Mouse (Mus musculus) G1E-ER4 (cell line): ENCODE data around the gene Eif2ak4. TPM values are rescaled to one million over a fixed set of nuclear protein-coding genes. Genes with fewer than 3 reads are reported as not detected.

ENCODE experiments used
- GATA1 ChIP-seq: IDR thresholded peaks from one replicate; pipeline ENCODE4 v1.8.0; 2012; ENCODE audit warnings: low read length, inconsistent platforms
- polyA plus RNA-seq: library from polyadenylated mRNA; stranded (reverse); fragments of >175 nt; gene quantifications from 2 replicates; pipeline ENCODE4 v1.2.3, GENCODE M21; 2012

Gene Eif2ak4
- polyA plus RNA-seq, 1 experiment: 10.2 TPM

DNA sequence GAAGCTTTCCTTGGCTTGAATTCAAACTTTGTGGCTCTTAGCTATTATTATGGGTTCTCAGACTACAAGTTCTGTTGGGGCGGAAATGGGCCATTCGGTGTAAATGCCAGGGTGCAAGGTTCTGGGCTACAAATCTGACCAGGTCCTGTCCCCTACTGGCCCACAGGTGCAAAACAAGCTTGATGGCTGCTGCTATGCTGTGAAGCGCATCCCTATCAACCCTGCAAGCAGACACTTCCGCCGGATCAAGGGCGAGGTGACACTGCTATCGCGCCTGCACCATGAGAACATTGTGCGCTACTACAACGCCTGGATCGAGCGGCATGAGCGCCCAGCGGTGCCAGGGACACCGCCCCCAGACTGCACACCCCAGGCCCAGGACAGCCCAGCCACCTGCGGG is 42.2 kb downstream of the Eif2ak4 start:
- no peak for TF ChIP-seq GATA1

DNA sequence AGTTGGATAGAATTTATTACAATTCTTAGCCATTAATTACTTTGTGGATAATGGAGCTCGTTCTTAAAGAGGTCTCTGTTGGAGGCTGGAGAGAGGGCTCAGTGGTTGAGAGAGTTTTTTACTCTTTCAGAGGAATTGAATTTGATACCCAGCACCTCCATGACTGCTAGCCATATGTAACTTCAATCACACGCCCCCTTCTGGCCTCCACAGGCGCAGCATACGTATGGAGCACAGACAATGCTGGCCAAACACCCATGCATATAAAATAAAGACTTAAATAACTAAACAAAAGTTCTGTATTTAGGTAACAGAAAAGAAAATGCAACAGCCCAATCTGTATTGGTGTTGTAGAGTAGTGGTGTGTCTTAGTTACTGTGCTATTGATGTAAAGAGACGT is 43.2 kb downstream of the Eif2ak4 start:
- no peak for TF ChIP-seq GATA1

- no peak for TF ChIP-seq GATA1
These were observed 53.8 kb downstream of the Eif2ak4 start for GRCm38 (mm10) chr2:118442172-118442571.

GRCm38 (mm10) chr2:118442723-118443122 is 54.3 kb downstream of the Eif2ak4 start:
- TF ChIP-seq GATA1: no peak

DNA sequence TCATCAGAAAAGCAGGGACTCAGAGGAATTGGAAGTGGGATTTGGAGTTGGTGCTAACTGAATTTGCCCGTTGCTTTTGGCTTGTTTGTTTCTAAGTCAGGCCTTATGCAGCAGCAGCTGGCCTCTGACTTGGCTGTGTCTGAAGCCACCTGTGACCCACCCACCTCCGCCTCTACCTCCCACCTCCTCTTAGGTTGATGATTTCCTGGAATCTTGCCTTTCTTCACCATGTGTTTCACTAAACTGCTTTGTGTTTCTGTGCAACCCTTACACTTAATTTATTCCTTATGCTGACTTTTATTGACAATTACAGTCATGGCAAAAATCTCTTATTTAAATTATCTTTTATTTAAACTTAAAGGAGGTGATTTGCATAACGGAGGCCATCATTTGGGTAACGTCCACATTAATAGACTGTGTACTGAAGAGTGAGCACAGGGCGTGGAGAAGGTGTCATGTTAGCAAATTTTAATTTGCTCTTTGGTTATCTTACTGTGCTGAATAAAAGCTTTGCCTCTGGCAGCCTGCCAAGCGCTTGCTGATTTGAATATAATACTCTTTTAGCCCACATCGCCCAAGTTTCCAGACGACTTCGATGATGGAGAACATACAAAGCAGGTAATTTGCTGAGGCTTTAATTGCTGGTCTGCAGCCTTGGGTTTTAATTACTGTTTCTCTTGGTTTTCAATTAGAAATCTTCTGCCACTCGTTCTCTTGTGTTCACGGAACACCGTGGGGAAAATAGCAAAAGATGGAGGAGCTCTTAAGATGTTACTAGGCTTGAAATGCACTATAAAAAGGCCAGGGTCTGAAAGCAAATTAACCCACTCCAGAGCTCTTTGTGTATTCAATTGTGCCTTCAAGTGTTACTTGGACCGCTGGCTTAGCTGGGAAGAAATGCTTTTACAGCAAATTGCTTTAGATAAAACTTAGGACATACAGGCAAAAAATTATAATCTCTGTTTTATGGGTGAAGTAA is 57.6 kb downstream of the Eif2ak4 start:
- TF ChIP-seq GATA1: no peak

GRCm38 (mm10) chr2:118448181-118448580 is 59.8 kb downstream of the Eif2ak4 start:
- TF ChIP-seq GATA1: no peak

DNA sequence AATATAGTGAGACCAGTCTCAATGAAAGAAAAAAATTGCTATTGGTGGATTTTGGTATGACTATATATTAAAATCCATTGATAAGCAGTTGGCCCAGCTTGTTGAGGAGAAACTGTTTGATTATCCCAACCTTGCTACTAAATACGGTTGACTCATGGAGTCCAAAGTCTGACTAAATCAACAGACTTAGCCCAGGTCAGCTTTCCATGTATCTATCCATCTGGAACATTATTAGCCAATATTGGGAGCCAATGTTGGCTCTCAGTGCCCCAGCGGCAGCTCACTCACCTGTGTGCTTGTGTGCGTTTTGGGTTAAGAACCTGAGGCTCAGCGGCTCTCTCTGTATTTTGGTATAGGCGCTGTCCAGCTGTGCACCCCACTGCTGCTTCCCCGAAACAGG is 62.6 kb downstream of the Eif2ak4 start:
- TF ChIP-seq GATA1: no peak

DNA sequence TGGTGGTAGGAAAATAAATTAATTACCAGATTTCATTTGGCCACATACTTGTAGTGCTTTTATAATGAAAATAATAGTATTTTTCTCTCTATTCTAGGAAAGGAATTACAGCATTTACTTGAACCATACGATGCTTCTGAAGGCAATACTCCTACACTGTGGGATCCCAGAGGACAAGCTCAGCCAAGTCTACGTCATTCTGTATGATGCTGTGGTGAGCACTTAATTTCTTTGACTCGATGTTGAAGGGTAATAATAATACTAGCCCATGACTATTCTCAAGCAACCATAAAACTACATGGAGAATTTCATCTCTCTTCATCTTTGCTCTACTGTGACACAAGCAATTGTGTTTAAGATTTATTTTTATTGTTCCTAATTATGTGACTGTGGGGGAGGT is 68.6 kb downstream of the Eif2ak4 start:
- no peak for TF ChIP-seq GATA1

DNA sequence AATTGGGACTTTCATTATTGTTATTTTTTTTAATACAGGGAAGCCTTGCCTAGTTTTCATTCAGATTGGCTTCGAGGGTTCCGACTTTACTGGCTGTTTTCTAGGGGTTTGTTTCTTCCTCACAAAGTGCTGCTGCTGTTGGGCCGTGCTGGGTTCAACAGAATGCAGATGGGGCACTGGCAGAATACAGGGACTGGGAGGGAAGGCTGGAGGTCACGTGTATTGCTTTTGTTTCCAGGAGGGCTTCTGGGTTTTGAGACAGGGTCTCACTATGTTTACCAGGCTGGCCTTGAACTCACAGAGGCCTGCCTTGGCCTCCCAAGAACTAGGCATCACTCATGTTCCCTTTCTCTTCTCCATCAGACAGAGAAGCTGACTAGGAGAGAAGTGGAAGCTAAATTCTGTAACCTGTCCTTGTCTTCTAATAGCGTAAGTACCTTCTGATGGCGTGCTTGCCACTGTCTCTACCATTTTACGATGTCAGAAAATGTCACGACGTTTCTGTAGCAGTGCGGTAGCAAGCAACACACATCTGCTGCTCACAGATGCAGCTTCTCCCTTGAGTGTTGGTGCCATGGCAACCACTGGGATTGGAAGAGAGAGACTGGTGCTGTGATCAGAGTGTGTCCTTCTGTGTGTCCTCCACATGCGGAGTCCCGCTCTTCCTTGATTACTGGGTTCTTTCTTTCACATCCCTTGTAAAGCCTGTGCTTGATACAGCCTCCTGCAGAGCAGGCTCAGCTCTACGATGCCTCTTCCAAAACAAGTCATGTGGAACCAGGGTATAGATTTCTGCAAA is 69.2 kb downstream of the Eif2ak4 start:
- no peak for TF ChIP-seq GATA1

GRCm38 (mm10) chr2:118461480-118462165 is 73.2 kb downstream of the Eif2ak4 start:
- no peak for TF ChIP-seq GATA1

DNA sequence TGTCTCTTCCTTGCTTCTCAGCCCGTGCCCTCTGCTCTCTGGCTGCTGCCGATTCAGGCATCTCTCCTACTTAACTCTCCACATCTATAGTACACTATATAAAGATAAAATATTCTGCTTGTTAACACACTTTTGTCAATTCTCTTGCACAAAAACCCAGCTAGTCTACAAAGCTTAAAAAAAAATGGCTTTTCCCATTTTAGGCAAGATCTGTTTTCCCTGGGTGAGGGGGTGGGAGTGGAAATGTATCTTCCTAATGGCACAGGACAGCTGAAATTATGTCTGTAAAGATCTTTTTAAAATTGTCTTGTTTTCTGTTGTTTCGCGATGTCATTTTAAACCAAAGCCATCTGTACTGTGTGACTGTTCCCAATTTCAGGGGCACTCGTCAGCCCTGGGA is 75.1 kb downstream of the Eif2ak4 start:
- no peak for TF ChIP-seq GATA1

DNA sequence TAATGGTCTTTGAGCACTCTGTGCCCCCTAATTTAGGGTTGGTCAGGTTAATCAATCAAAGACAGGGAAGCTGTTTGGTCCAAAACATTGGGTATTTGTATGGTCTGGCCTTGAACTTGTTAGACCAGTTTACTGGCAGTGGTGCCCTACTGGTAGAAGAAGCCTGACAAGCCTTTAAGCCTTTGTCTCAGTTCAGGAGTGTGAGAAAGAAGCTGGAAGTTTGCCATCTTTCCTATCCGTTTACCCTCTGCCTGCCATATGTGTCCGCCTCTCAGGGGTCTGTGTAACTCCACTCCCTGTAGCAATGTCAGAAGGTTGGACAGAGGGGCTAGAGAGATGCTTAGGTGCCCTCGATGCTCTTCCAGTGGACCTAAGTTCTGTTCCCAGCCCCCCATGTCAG is 76.0 kb downstream of the Eif2ak4 start:
- no peak for TF ChIP-seq GATA1

DNA sequence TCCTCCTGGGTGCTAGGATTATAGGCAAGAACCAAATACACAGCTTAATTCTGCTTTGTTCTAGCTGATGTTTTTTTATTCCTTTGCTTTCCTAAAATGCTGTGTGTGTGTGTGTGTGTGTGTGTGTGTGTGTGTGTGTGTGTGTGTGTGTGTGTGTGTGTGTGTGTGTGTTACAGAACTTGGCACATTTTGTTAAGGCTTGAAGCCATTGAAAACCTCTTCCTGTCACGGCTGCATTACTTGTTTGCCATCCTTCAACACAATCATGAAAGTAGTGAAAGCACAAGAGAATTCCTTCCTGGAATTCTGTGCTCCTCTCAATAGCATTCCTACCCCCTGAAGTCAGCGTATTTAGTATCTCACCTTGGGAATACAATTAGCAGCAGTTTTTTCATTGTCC is 77.5 kb downstream of the Eif2ak4 start:
- TF ChIP-seq GATA1: no peak

DNA sequence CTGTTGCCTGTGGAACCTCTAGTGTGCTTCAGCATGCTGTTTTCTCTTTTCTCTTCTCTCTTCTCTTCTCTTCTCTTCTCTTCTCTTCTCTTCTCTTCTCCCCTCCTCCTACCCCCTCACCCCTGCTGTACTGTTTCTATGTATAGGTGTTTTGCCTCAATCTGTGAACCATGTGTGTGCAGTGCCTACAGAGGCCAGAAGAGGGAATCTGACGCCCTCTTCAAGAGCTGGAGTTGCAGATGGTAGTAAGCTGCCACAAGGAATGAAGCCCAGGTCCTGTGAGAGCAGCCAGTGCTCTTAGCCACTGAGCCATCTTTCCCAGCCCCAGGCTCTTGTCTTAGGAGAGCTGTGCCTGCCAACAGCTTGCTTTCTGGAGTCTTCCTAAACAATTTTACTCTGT is 78.2 kb downstream of the Eif2ak4 start:
- no peak for TF ChIP-seq GATA1

GRCm38 (mm10) chr2:118468354-118468753 is 79.9 kb downstream of the Eif2ak4 start:
- TF ChIP-seq GATA1: no peak
